Mouse (Mus musculus) forebrain, embryonic 13.5 days (tissue): ENCODE measurements at regions not wholly inside any gene's neighbourhood (a gene's known extent, or its start where the extent isn't known, plus 50 kb on each side); places are given as distances from the start of the nearest gene placed in this dataset.

ENCODE experiments used
- ATAC-seq: fragments of 200-750 bp; cut with Nextera tagmentation; 2 replicates; pipeline ENCODE4 v1.8.0; 2017
- H3K27ac ChIP-seq: fragments of 300-500 bp; sonication (generic); 2 replicates; pipeline ENCODE4 v1.5.1; 2015; ENCODE audit warnings: inconsistent platforms, mild to moderate bottlenecking, moderate library complexity
- H3K27me3 ChIP-seq: fragments of 300-500 bp; sonication (generic); 2 replicates; pipeline ENCODE4 v1.6.1; 2015; ENCODE audit warnings: mild to moderate bottlenecking, inconsistent platforms
- H3K36me3 ChIP-seq: fragments of 300-500 bp; sonication (generic); 2 replicates; pipeline ENCODE4 v1.6.1; 2015; ENCODE audit warnings: mild to moderate bottlenecking, inconsistent platforms; ENCODE audit not compliant: poor library complexity, severe bottlenecking
- H3K4me1 ChIP-seq: fragments of 300-500 bp; sonication (generic); 2 replicates; pipeline ENCODE4 v1.6.1; 2015; ENCODE audit warnings: inconsistent platforms
- H3K4me2 ChIP-seq: fragments of 300-500 bp; sonication (generic); 2 replicates; pipeline ENCODE4 v1.6.1; 2015; ENCODE audit warnings: inconsistent platforms, mild to moderate bottlenecking, moderate library complexity
- H3K4me3 ChIP-seq: fragments of 300-500 bp; sonication (generic); 2 replicates; pipeline ENCODE4 v1.5.1; 2015; ENCODE audit warnings: mild to moderate bottlenecking, inconsistent platforms
- H3K9ac ChIP-seq: fragments of 300-500 bp; sonication (generic); 2 replicates; pipeline ENCODE4 v1.6.1; 2015; ENCODE audit warnings: mild to moderate bottlenecking, inconsistent platforms
- H3K9me3 ChIP-seq: fragments of 300-500 bp; sonication (generic); replicated peaks from 2 replicates; pipeline ENCODE4 v1.6.1; 2016; ENCODE audit warnings: inconsistent platforms
- WGBS: fragments of 180-500 bp; shearing (Covaris S2); methylation state at CpG from one replicate; pipeline ENCODE4 v1.1.7; 2015; 5-methylcytosine and 5-hydroxymethylcytosine counted together

GRCm38 (mm10) chr12:70763542-70763941 lies 61.8 kb upstream of the Frmd6 start:
- H3K4me2 ChIP-seq, result no peak overlapping the region
- no peak overlapping the region for H3K4me3 ChIP-seq
- no peaks in the 10 kb centered on the region for H3K27me3 ChIP-seq
- WGBS, result 90% methylated on average over 12 of the region's 12 CpGs
- no peak overlapping the region for H3K27ac ChIP-seq
- no peak for ATAC-seq
- H3K4me1 ChIP-seq, result no peaks in the 10 kb centered on the region
- no peak overlapping the region for H3K9ac ChIP-seq
- no peaks in the 10 kb centered on the region for H3K36me3 ChIP-seq
- no peaks in the 10 kb centered on the region for H3K9me3 ChIP-seq

- no peaks in the 10 kb centered on the region for H3K9me3 ChIP-seq
- no peak overlapping the region for H3K27ac ChIP-seq
- no peak overlapping the region for H3K9ac ChIP-seq
- no peaks in the 10 kb centered on the region for H3K36me3 ChIP-seq
- H3K4me1 ChIP-seq, result no peaks in the 10 kb centered on the region
- WGBS, result 89% methylated on average over 4 of the region's 4 CpGs
- no peak overlapping the region for H3K4me2 ChIP-seq
- H3K4me3 ChIP-seq, result no peak overlapping the region
- H3K27me3 ChIP-seq, result no peaks in the 10 kb centered on the region
- no peak for ATAC-seq
These were observed 59.0 kb upstream of the Frmd6 start for GRCm38 (mm10) chr12:70766319-70766718.

GRCm38 (mm10) chr12:70767959-70768358 lies 57.4 kb upstream of the Frmd6 start:
- no peak overlapping the region for H3K4me2 ChIP-seq
- H3K27ac ChIP-seq, result no peak overlapping the region
- 71% methylated on average over 4 of the region's 4 CpGs for WGBS
- no peaks in the 10 kb centered on the region for H3K27me3 ChIP-seq
- H3K9me3 ChIP-seq, result no peaks in the 10 kb centered on the region
- H3K36me3 ChIP-seq, result no peaks in the 10 kb centered on the region
- no peak overlapping the region for H3K9ac ChIP-seq
- no peak for ATAC-seq
- no peaks in the 10 kb centered on the region for H3K4me1 ChIP-seq
- H3K4me3 ChIP-seq, result no peak overlapping the region

- Histone ChIP-seq H3K27ac (no peak overlapping the region), H3K9me3 (no peaks in the 10 kb centered on the region), H3K4me1 (no peaks in the 10 kb centered on the region), H3K4me3 (no peak overlapping the region), H3K27me3 (no peaks in the 10 kb centered on the region), H3K4me2 (no peak overlapping the region), H3K9ac (no peak overlapping the region), H3K36me3 (no peaks in the 10 kb centered on the region)
- no peak for ATAC-seq
- WGBS, result 81% methylated on average over 9 of the region's 9 CpGs
These were observed 56.6 kb upstream of the Frmd6 start for GRCm38 (mm10) chr12:70768745-70769144.

GRCm38 (mm10) chr12:70769538-70770176 lies 55.7 kb upstream of the Frmd6 start:
- no peak overlapping the region for H3K4me2 ChIP-seq
- no peaks in the 10 kb centered on the region for H3K4me1 ChIP-seq
- ATAC-seq, result no peak
- no peaks in the 10 kb centered on the region for H3K9me3 ChIP-seq
- H3K4me3 ChIP-seq, result no peak overlapping the region
- 87% methylated on average over 12 of the region's 12 CpGs for WGBS
- H3K9ac ChIP-seq, result no peak overlapping the region
- no peak overlapping the region for H3K27ac ChIP-seq
- no peaks in the 10 kb centered on the region for H3K27me3 ChIP-seq
- no peaks in the 10 kb centered on the region for H3K36me3 ChIP-seq

- ATAC-seq, result no peak
- Histone ChIP-seq H3K4me3 (no peak overlapping the region), H3K4me2 (no peak overlapping the region), H3K9ac (no peak overlapping the region), H3K36me3 (no peaks in the 10 kb centered on the region), H3K27ac (no peak overlapping the region), H3K4me1 (no peaks in the 10 kb centered on the region), H3K9me3 (no peaks in the 10 kb centered on the region), H3K27me3 (no peaks in the 10 kb centered on the region)
- 85% methylated on average over 5 of the region's 5 CpGs for WGBS
These were observed 51.3 kb upstream of the Frmd6 start for GRCm38 (mm10) chr12:70774006-70774405.

- Histone ChIP-seq H3K36me3 (no peaks in the 10 kb centered on the region), H3K4me1 (no peaks in the 10 kb centered on the region), H3K4me3 (no peak overlapping the region), H3K27ac (no peak overlapping the region), H3K9me3 (no peaks in the 10 kb centered on the region), H3K27me3 (no peaks in the 10 kb centered on the region), H3K9ac (no peak overlapping the region), H3K4me2 (no peak overlapping the region)
- ATAC-seq, result no peak
- 71% methylated on average over 8 of the region's 8 CpGs for WGBS
These were observed 50.3 kb upstream of the Frmd6 start for GRCm38 (mm10) chr12:70774816-70775591.
